Mouse (Mus musculus) thymus, adult 2 months (tissue): ENCODE measurements around the gene Pmepa1. TPM values are rescaled to one million over a fixed set of nuclear protein-coding genes. Genes with fewer than 3 reads are reported as not detected.
A peak's percentile ranks its signal among the peaks of the same experiment; 100 is the strongest.

Experiments used
- DNase-seq: peaks from one replicate; pipeline ENCODE4 v3.0.0; 2021
- H3K27ac ChIP-seq: fragments of 200-500 bp; 2 replicates; pipeline ENCODE4 v1.5.1; 2012; ENCODE audit warnings: low read length, control low read depth; ENCODE audit not compliant: control insufficient read depth, insufficient read depth
- H3K27me3 ChIP-seq: fragments of 200-500 bp; 2 replicates; pipeline ENCODE4 v1.6.1; 2012; ENCODE audit warnings: mild to moderate bottlenecking, low read length, moderate library complexity, mixed read lengths; ENCODE audit not compliant: control insufficient read depth, insufficient read depth
- H3K36me3 ChIP-seq: fragments of 200-500 bp; 2 replicates; pipeline ENCODE4 v1.6.1; 2012; ENCODE audit warnings: mild to moderate bottlenecking, low read length, moderate library complexity; ENCODE audit not compliant: control insufficient read depth, insufficient read depth
- H3K4me1 ChIP-seq: fragments of 200-500 bp; replicated peaks from 2 replicates; pipeline ENCODE4 v1.6.1; 2012; ENCODE audit warnings: low read length; ENCODE audit not compliant: control insufficient read depth, insufficient read depth
- H3K4me3 ChIP-seq: fragments of 200-500 bp; 2 replicates; pipeline ENCODE4 v1.5.1; 2012; ENCODE audit warnings: mild to moderate bottlenecking, low read length, control low read depth, moderate library complexity; ENCODE audit not compliant: control insufficient read depth, insufficient read depth
- CTCF ChIP-seq: fragments of 200-500 bp; IDR thresholded peaks from 2 replicates; pipeline ENCODE4 v1.5.1; 2012; ENCODE audit warnings: mild to moderate bottlenecking, control low read depth, low read length, moderate library complexity, borderline replicate concordance; ENCODE audit not compliant: control insufficient read depth, poor library complexity, insufficient read depth; ENCODE audit errors: extremely low read depth
- POLR2A ChIP-seq: fragments of 200-500 bp; IDR thresholded peaks from 2 replicates; pipeline ENCODE4 v1.6.1; 2012; ENCODE audit warnings: mild to moderate bottlenecking, low read length, control low read depth, moderate library complexity; ENCODE audit not compliant: control insufficient read depth, poor library complexity, insufficient read depth; ENCODE audit errors: extremely low read depth
- WGBS: fragments of 180-500 bp; shearing (Covaris S2); methylation state at CpG from one replicate; pipeline ENCODE4 v1.1.7; 2018; 5-methylcytosine and 5-hydroxymethylcytosine counted together
- polyA plus RNA-seq: library from polyadenylated mRNA; depleted of rRNA; stranded (reverse); fragments of >200 nt; gene quantifications from 2 replicates; pipeline ENCODE4 v1.2.3, GENCODE M21; 2012

The Pmepa1 gene
- polyA plus RNA-seq, 1 experiment: 68.7 TPM

DNA sequence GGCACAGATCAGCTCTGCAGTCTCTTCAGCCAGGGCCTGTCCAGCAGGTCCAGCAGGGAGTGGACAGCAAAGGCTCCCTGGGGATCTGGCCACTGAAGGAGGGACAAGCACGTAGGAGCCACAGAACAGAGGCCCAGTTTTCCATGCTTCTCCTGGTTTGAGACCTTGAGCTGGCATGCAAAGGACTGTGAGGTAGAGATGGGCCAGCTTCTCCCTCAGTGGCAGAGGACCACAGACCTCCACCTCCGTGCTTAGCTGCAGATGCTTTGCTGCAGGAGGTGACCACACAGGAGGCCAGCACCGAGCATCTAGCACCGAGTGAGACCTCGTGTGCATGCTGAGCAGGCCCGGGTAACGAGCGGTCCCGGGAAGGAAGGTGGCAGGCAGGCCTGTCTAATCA, 35.6 kb downstream of the Pmepa1 start:
- TF ChIP-seq CTCF (no peak), POLR2A (no peak)
- no peaks in the 10 kb centered on the region for H3K27me3 ChIP-seq
- DNase-seq: no peak
- H3K4me1 ChIP-seq: peaks cover 16% of the 10 kb centered on the region
- H3K27ac ChIP-seq: no peak overlapping the region
- no peaks in the 10 kb centered on the region for H3K36me3 ChIP-seq
- H3K4me3 ChIP-seq: no peak overlapping the region
- WGBS: 93% methylated on average over 9 of the region's 9 CpGs

DNA sequence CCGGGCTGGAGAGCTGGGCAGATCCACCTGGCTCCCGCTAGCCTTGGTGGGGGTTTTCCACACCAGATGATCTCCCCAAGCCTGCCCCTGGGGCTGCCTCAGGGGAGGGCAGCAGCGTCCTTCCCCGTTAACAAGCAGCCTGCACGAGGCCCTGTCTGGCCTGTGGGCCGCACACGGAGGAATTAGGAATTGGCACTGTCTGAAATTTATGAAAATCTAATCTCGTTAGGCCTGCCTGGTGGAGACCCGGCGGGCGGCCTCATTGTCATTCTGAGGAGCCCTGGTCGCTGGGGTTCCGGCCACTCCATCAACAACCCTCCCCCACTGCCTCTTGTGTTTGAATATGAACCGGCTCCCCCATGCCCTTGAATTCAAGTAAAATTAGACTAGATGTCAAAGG, 37.8 kb downstream of the Pmepa1 start:
- no peaks in the 10 kb centered on the region for H3K27me3 ChIP-seq
- WGBS: 94% methylated on average over 14 of the region's 14 CpGs
- TF ChIP-seq POLR2A (no peak), CTCF (no peak)
- no peaks in the 10 kb centered on the region for H3K36me3 ChIP-seq
- peaks cover 18% of the 10 kb centered on the region for H3K4me1 ChIP-seq
- no peak for DNase-seq
- no peak overlapping the region for H3K4me3 ChIP-seq
- H3K27ac ChIP-seq: no peak overlapping the region

DNA sequence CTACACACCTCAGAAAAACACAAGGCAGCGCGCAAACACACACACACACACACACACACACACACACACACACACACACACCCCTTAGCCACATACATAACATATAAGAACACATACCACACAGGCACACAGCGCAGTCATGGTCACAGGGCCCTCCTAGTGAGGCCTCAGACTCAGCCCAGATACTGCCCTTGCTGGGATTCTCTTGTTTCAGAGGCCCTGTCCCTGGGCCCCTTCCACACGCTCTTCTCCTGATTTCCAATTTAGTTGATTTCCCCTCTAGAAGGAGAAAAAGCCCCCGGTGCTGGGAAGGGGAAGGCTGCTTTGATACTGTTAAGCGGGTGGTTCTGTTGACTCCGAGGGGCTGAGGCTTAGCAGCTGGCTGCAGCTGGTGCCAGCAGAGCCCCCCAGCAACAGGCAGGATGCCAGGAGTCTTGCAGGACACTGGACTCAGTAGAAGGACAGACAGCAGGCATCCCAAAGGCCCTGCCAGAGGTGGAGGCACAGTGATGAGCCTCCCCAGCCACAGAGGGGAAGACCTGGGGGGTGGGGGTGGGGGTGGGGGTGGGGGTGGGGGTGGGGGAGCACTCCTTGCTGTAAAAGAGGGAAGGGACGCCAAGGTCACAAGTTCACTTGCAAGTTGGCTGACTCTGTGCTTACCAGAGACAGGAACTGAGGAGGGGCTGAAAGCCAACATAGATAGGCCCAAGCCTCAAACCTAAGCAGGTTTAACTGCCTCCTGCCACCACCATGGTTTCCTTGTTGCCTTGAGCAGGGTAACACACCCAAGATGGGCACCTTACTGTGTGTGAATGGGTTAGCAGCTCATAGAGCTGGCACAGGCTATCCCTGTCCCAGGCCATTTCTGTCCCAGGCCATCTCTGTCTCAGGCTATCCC, 40.6 kb downstream of the Pmepa1 start:
- DNase-seq: no peak
- 60% methylated on average over 8 of the region's 8 CpGs for WGBS
- TF ChIP-seq POLR2A: no peak
- TF ChIP-seq CTCF: no peak

GRCm38 (mm10) chr2:173232766-173233099, 43.6 kb downstream of the Pmepa1 start:
- no peaks in the 10 kb centered on the region for H3K27me3 ChIP-seq
- no peak for DNase-seq
- H3K4me1 ChIP-seq: peaks cover 30% of the 10 kb centered on the region
- TF ChIP-seq POLR2A: no peak
- peak; percentile 24; the same call in 1 of the 2 replicates for TF ChIP-seq CTCF
- no peaks in the 10 kb centered on the region for H3K36me3 ChIP-seq
- H3K27ac ChIP-seq: no peak overlapping the region
- H3K4me3 ChIP-seq: no peak overlapping the region
- 97% methylated on average over 8 of the region's 8 CpGs for WGBS

More for the DNA sequence above, 40.6 kb downstream of the Pmepa1 start:
- H3K27ac ChIP-seq: no peak overlapping the region
- no peak overlapping the region for H3K4me3 ChIP-seq
- no peaks in the 10 kb centered on the region for H3K36me3 ChIP-seq
- H3K4me1 ChIP-seq: peaks cover 17% of the 10 kb centered on the region
- no peaks in the 10 kb centered on the region for H3K27me3 ChIP-seq

DNA sequence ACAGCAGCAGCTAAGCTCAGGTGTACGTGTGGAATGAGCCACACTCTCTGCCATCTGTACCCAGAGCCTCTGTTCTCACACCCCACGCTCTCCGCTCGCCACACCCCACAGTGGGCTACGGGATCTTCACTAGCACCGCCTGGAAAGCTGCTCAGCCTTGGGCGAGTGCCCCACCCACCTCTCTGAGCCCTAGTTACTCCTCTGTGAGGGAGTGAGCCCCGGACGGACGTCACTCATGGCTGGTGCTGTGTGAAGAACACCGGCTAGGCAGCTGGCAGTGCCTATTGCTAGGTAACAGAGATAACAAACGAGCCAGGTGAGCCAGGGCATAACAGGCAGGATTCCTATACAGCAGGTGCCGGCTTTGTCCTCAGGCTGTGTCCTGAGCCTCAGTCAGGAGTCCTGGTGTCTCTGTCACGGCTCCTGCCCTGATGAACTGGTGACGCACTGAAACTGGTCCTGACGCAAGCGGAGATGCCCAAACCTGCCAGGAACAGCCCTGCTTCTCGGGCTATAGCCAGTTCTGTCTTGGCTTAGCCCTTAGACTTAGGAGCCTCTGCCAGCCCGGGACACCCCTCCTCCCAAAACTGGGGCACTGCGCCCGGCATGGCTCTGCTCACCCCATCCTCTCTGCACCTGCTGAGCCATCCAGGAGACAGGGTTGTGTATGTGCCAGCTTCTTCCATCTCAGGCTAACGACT, 44.1 kb downstream of the Pmepa1 start:
- no peak for DNase-seq
- Histone ChIP-seq H3K27me3 (no peaks in the 10 kb centered on the region), H3K36me3 (no peaks in the 10 kb centered on the region), H3K4me3 (no peak overlapping the region), H3K27ac (no peak overlapping the region), H3K4me1 (peaks cover 32% of the 10 kb centered on the region)
- WGBS: 95% methylated on average over 22 of the region's 22 CpGs
- TF ChIP-seq POLR2A (no peak), CTCF (no peak)

- DNase-seq: peak; percentile 97
- Histone ChIP-seq H3K27ac (peak overlapping the region; percentile 38), H3K4me3 (peak overlapping the region; percentile 42), H3K36me3 (no peaks in the 10 kb centered on the region), H3K27me3 (no peaks in the 10 kb centered on the region), H3K4me1 (peaks cover 17% of the 10 kb centered on the region)
- WGBS: 2% methylated on average over 10 of the region's 10 CpGs
- TF ChIP-seq CTCF (peak; percentile 92), POLR2A (no peak)
These were observed 46.6 kb downstream of the Pmepa1 start for GRCm38 (mm10) chr2:173229578-173230224.
